Mouse (Mus musculus): ENCODE results near the gene Rasgef1b. TPM values are rescaled to one million over a fixed set of nuclear protein-coding genes. Genes with fewer than 3 reads are reported as not detected.

The Rasgef1b gene
- total RNA-seq, 4 experiments from 2014 or later: 15.6 to 18.0 (median 16.5) TPM

GRCm38 (mm10) chr5:99496931-99497782 lies 231.7 kb downstream of the Rasgef1b start:
- no peak for DNase-seq (ENCODE audit: low spot score in 2 of 2)

GRCm38 (mm10) chr5:99496157-99496453 lies 232.8 kb downstream of the Rasgef1b start:
- no peak for DNase-seq (ENCODE audit: low spot score in 2 of 2)

GRCm38 (mm10) chr5:99495354-99496156 lies 233.3 kb downstream of the Rasgef1b start:
- no peak for DNase-seq (ENCODE audit: low spot score in 2 of 2)

- DNase-seq (ENCODE audit: low spot score in 2 of 2): no peak
Measured at GRCm38 (mm10) chr5:99493861-99494260, 235.0 kb downstream of the Rasgef1b start.

- DNase-seq (ENCODE audit: low spot score in 2 of 2): no peak
Measured at GRCm38 (mm10) chr5:99493017-99493416, 235.8 kb downstream of the Rasgef1b start.

- no peak for DNase-seq (ENCODE audit: low spot score in 2 of 2)
Measured at GRCm38 (mm10) chr5:99488479-99489158, 240.2 kb downstream of the Rasgef1b start.

GRCm38 (mm10) chr5:99487009-99487858 lies 241.6 kb downstream of the Rasgef1b start:
- no peak for DNase-seq (ENCODE audit: low spot score in 2 of 2)

- no peak for DNase-seq (ENCODE audit: low spot score in 2 of 2)
Measured at GRCm38 (mm10) chr5:99483162-99483561, 245.7 kb downstream of the Rasgef1b start.

GRCm38 (mm10) chr5:99482524-99482923 lies 246.3 kb downstream of the Rasgef1b start:
- no peak for DNase-seq (ENCODE audit: low spot score in 2 of 2)

- DNase-seq (ENCODE audit: low spot score in 2 of 2): no peak
Measured at GRCm38 (mm10) chr5:99482016-99482415, 246.8 kb downstream of the Rasgef1b start.

GRCm38 (mm10) chr5:99480078-99481031 lies 248.5 kb downstream of the Rasgef1b start:
- no peak for DNase-seq (ENCODE audit: low spot score in 2 of 2)

GRCm38 (mm10) chr5:99479263-99480077 lies 249.4 kb downstream of the Rasgef1b start:
- DNase-seq (ENCODE audit: low spot score in 2 of 2): peak; percentile 34 to 41

- no peak for DNase-seq (ENCODE audit: low spot score in 2 of 2)
Measured at GRCm38 (mm10) chr5:99478716-99479115, 250.1 kb downstream of the Rasgef1b start.

- no peak for DNase-seq (ENCODE audit: low spot score in 2 of 2)
Measured at GRCm38 (mm10) chr5:99477420-99477815, 251.4 kb downstream of the Rasgef1b start.

- DNase-seq (ENCODE audit: low spot score in 2 of 2): no peak
Measured at GRCm38 (mm10) chr5:99476640-99477419, 252.0 kb downstream of the Rasgef1b start.

- DNase-seq (ENCODE audit: low spot score in 2 of 2): no peak
Measured at GRCm38 (mm10) chr5:99472607-99473335, 256.1 kb downstream of the Rasgef1b start.

GRCm38 (mm10) chr5:99471790-99472189 lies 257.1 kb downstream of the Rasgef1b start:
- DNase-seq (ENCODE audit: low spot score in 2 of 2): no peak
